Mouse (Mus musculus) liver, embryonic 14.5 days (tissue): ENCODE results near the gene Snx1. TPM values are rescaled to one million over a fixed set of nuclear protein-coding genes. Genes with fewer than 3 reads are reported as not detected.

Source experiments
- ATAC-seq: fragments of 200-750 bp; cut with Nextera tagmentation; 2 replicates; pipeline ENCODE4 v1.8.0; 2017; ENCODE audit warnings: moderate number of reproducible peaks, mild to moderate bottlenecking, moderate library complexity; ENCODE audit not compliant: insufficient read depth
- DNase-seq, 3 experiments: peaks; one replicate each; pipeline ENCODE4 v3.0.0-alpha.2; 2012 to 2013; ENCODE audit warnings: low read depth in 3 of 3, low spot score in 3 of 3
- H3K27ac ChIP-seq: fragments of 300-500 bp; sonication (generic); 2 replicates; pipeline ENCODE4 v1.5.1; 2014; ENCODE audit warnings: moderate library complexity, mild to moderate bottlenecking, control low read depth, inconsistent platforms
- H3K27me3 ChIP-seq: fragments of 300-500 bp; sonication (generic); 2 replicates; pipeline ENCODE4 v1.6.1; 2014; ENCODE audit warnings: mild to moderate bottlenecking, low read length, moderate library complexity; ENCODE audit not compliant: control insufficient read depth, insufficient read depth
- H3K36me3 ChIP-seq: fragments of 300-500 bp; sonication (generic); replicated peaks from 2 replicates; pipeline ENCODE4 v1.6.1; 2014; ENCODE audit warnings: low read depth; ENCODE audit not compliant: control insufficient read depth, insufficient read depth
- H3K4me1 ChIP-seq, 2 experiments: fragments of 200-500 bp in 1 of 2; fragments of 300-500 bp in 1 of 2; sonication (generic) in 1 of 2; replicated peaks; 2 replicates each; pipeline ENCODE4 v1.6.1; 2012 to 2014; ENCODE audit warnings: antibody characterized with exemption in 1 of 2, inconsistent platforms in 1 of 2, low read length in 1 of 2; ENCODE audit not compliant: control insufficient read depth in 2 of 2, insufficient read depth in 2 of 2
- H3K4me2 ChIP-seq: fragments of 300-500 bp; sonication (generic); 2 replicates; pipeline ENCODE4 v1.6.1; 2014; ENCODE audit warnings: low read depth, mild to moderate bottlenecking, control low read depth, moderate library complexity
- H3K4me3 ChIP-seq, 2 experiments: fragments of 200-500 bp in 1 of 2; fragments of 300-500 bp in 1 of 2; sonication (generic) in 1 of 2; 2 replicates each; pipeline ENCODE4 v1.5.1; 2012 to 2014; ENCODE audit warnings: low read depth in 2 of 2, low read length in 2 of 2, mild to moderate bottlenecking in 2 of 2, control low read depth in 1 of 2, inconsistent platforms in 1 of 2, moderate library complexity in 1 of 2; ENCODE audit not compliant: insufficient read depth in 1 of 2
- H3K9ac ChIP-seq: fragments of 300-500 bp; sonication (generic); replicated peaks from 2 replicates; pipeline ENCODE4 v1.6.1; 2014; ENCODE audit warnings: mild to moderate bottlenecking, control low read depth, moderate library complexity
- H3K9me3 ChIP-seq: fragments of 300-500 bp; sonication (generic); 2 replicates; pipeline ENCODE4 v1.6.1; 2016; ENCODE audit warnings: low read length, mixed read lengths; ENCODE audit not compliant: control insufficient read depth
- CTCF ChIP-seq: IDR thresholded peaks from 2 replicates; pipeline ENCODE4 v1.5.1; 2016; ENCODE audit warnings: antibody characterized with exemption, low read depth, control low read depth
- EP300 ChIP-seq: IDR thresholded peaks from 2 replicates; pipeline ENCODE4 v1.6.1; 2016; ENCODE audit warnings: antibody characterized with exemption, low read depth
- WGBS: fragments of 180-500 bp; shearing (Covaris S2); extraction: QIAGEN DNeasy Blood & Tissue Kit; methylation state at CpG from one replicate; pipeline ENCODE4 v1.1.7; 2014; ENCODE audit not compliant: insufficient replicate concordance; 5-methylcytosine and 5-hydroxymethylcytosine counted together
- polyA plus RNA-seq, 2 experiments: library from polyadenylated mRNA; depleted of rRNA in 1 of 2; stranded (reverse) in 1 of 2; unstranded in 1 of 2; fragments of >200 nt; fragmentation: Nextera tagmentation in 1 of 2; extraction: Ambion mirVana in 1 of 2; gene quantifications; 2 replicates each; pipeline versions ENCODE4 v1.2.1 to v1.2.3; 2012 to 2014

Snx1 gene
- polyA plus RNA-seq, 2 experiments: 47.7 to 66.0 TPM

DNA sequence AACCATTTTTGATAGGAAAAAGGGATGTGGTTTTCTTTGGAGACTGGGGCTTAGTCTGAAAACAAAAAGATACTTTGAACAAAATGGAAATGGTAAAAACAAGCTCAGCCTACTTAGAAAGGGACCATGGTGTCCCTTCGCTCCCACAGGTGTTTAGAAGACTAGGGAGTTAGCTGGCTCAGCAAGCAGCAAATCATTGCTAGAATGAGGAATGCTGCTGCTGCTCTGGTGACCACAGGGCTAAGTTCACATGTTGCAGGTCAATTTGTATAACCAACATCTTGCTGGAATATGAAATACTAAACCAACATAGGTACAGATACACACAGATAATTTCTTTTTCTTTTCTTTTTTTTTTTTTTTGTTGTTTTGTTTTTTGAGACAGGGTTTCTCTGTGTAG lies 16.8 kb downstream of the Snx1 start:
- Histone ChIP-seq H3K27ac (no peak overlapping the region), H3K4me3 (no peak overlapping the region), H3K36me3 (peaks cover 34% of the 10 kb centered on the region), H3K4me2 (no peak overlapping the region), H3K4me1 (peaks cover 0 to 8% of the 10 kb centered on the region in 2 experiments; a peak in 2 of 4 replicates), H3K27me3 (no peaks in the 10 kb centered on the region), H3K9ac (no peak overlapping the region), H3K9me3 (no peaks in the 10 kb centered on the region)
- DNase-seq (no peak), ATAC-seq (no peak)
- no peak for TF ChIP-seq EP300
- no peak for TF ChIP-seq CTCF
- WGBS: 93% methylated on average over 1 of the region's 1 CpGs

DNA sequence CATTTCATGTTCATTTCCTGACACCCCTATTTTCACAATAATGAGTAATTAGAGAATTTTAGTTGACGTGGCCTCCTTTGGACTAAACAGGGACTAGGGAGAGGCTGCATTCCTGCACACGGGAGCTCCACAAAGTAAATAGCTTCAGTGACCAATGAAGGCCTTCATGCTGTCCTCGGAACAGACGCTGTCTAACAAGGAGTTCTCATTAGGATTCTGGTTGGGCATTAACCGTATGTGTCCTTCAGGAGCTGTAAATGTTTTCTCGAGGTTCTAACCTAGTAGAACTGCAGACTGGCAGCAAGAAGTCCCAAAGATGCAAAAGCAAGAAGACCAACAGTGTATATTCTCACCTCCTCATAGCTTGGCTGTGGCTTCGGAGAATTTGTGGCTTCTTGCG lies 21.2 kb downstream of the Snx1 start:
- TF ChIP-seq CTCF (no peak), EP300 (no peak)
- Histone ChIP-seq H3K4me1 (peaks cover 3 to 11% of the 10 kb centered on the region in 2 experiments; a peak in 3 of 4 replicates), H3K4me2 (no peak overlapping the region), H3K9ac (no peak overlapping the region), H3K27me3 (no peaks in the 10 kb centered on the region), H3K36me3 (peaks cover 73% of the 10 kb centered on the region), H3K4me3 (no peak overlapping the region), H3K9me3 (no peaks in the 10 kb centered on the region), H3K27ac (peak overlapping the region; percentile 30)
- WGBS: 86% methylated on average over 8 of the region's 8 CpGs
- DNase-seq (no peak), ATAC-seq (no peak)

DNA sequence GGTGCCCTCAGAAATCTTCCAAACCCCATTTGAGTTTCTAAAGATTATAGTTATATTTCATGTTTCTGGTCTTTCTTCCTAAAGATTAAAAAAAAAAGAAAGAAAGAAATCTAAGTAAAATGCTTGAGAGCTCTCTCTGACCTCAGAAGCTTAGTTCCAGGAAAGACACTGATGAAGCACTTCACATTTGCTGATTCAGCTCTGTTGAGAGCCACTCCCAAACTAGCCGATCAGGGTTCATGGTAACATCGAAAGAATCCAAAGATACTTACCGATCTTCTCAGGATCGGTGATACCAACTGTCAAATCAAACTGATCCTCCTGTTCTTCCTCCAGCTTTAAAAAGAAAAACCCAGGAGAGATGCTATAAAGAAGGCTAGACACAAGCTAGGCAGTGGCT lies 21.8 kb downstream of the Snx1 start:
- TF ChIP-seq CTCF: no peak
- TF ChIP-seq EP300: no peak
- Histone ChIP-seq H3K4me3 (no peak overlapping the region), H3K4me2 (no peak overlapping the region; the same call in 1 of the 2 replicates), H3K4me1 (peaks cover 3 to 11% of the 10 kb centered on the region in 2 experiments; a peak in 3 of 4 replicates), H3K9ac (peak overlapping the region; percentile 3; the same call in 1 of the 2 replicates), H3K27ac (peak overlapping the region; percentile 30), H3K27me3 (no peaks in the 10 kb centered on the region), H3K9me3 (no peaks in the 10 kb centered on the region), H3K36me3 (peaks cover 76% of the 10 kb centered on the region)
- WGBS: 76% methylated on average over 4 of the region's 4 CpGs
- DNase-seq: peak in 1 of 3 experiments; percentile 40
- ATAC-seq: no peak; the same call in 1 of the 2 replicates

DNA sequence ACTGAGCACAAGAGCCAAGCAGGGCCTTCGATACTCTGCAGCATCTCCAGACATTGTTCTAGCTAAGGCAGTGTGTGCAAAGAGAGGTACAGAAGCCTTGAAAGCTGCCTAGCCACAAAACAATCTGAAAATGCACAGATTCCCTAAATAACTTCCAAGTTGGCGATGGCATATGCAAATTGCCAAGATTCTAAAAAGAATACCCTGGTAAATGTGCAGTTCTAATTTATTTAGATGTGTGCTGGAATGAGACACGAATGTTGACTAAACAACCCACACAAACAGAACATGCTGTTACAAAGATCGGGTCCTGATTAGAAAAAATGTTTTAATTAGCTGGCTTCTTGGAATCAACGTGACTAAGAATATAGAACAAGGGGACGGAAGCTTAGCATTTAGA lies 23.7 kb downstream of the Snx1 start:
- ATAC-seq (no peak), DNase-seq (no peak)
- Histone ChIP-seq H3K4me3 (no peak overlapping the region), H3K9ac (no peak overlapping the region), H3K36me3 (peaks cover 78% of the 10 kb centered on the region), H3K27ac (no peak overlapping the region), H3K4me1 (peaks cover 3 to 11% of the 10 kb centered on the region in 2 experiments; a peak in 3 of 4 replicates), H3K27me3 (no peaks in the 10 kb centered on the region), H3K4me2 (no peak overlapping the region), H3K9me3 (no peaks in the 10 kb centered on the region)
- 78% methylated on average over 6 of the region's 6 CpGs for WGBS
- TF ChIP-seq EP300 (no peak), CTCF (no peak)

DNA sequence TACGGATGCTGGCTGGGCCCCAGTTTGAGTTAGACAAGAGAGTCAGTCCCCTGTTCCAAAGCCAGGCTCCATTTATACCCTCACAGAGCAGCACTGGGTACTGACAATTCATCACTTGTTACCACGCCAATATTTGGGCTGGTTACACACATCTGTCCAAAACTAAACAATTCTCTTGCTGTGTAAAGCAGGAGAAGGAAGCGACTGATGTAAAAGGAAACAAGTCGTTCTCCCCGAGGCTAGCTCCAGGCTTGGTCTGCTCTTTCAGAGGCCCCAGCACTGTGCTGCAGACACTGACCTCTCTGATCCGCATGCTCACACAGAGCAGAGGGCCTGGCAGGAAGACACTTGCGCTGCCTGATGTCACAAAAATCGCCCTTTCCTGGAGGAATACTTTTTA lies 24.8 kb downstream of the Snx1 start:
- Histone ChIP-seq H3K9ac (no peak overlapping the region), H3K27ac (no peak overlapping the region), H3K4me2 (no peak overlapping the region), H3K36me3 (peaks cover 80% of the 10 kb centered on the region), H3K9me3 (no peaks in the 10 kb centered on the region), H3K4me3 (no peak overlapping the region), H3K27me3 (no peaks in the 10 kb centered on the region), H3K4me1 (peaks cover 3 to 11% of the 10 kb centered on the region in 2 experiments; a peak in 3 of 4 replicates)
- DNase-seq (no peak), ATAC-seq (no peak)
- WGBS: 79% methylated on average over 8 of the region's 8 CpGs
- TF ChIP-seq CTCF: no peak
- TF ChIP-seq EP300: no peak
